Mouse (Mus musculus) ES-Bruce4 (cell line): Measurements from ENCODE around the gene Gm20538. TPM values are rescaled to one million over a fixed set of nuclear protein-coding genes. Genes with fewer than 3 reads are reported as not detected.

Source experiments
- H3K27ac ChIP-seq: 2 replicates; pipeline ENCODE4 v1.5.1; 2012; ENCODE audit warnings: low read length, inconsistent platforms; ENCODE audit not compliant: insufficient read depth
- H3K27me3 ChIP-seq: 2 replicates; pipeline ENCODE4 v1.6.1; 2012; ENCODE audit warnings: mild to moderate bottlenecking, low read length, inconsistent platforms; ENCODE audit not compliant: control insufficient read depth, poor library complexity, insufficient read depth, severe bottlenecking
- H3K36me3 ChIP-seq: 2 replicates; pipeline ENCODE4 v1.6.1; 2012; ENCODE audit warnings: inconsistent platforms, mild to moderate bottlenecking, low read length, moderate library complexity; ENCODE audit not compliant: control insufficient read depth, poor library complexity, insufficient read depth, severe bottlenecking
- H3K4me1 ChIP-seq: one replicate; pipeline ENCODE4 v1.8.1; 2011; ENCODE audit warnings: low read length; ENCODE audit not compliant: control insufficient read depth, insufficient read depth
- H3K4me3 ChIP-seq: 2 replicates; pipeline ENCODE4 v1.5.1; 2011; ENCODE audit warnings: low read depth, mild to moderate bottlenecking, low read length
- H3K9ac ChIP-seq: 2 replicates; pipeline ENCODE4 v1.6.1; 2012; ENCODE audit warnings: low read depth, mild to moderate bottlenecking, inconsistent platforms; ENCODE audit not compliant: poor library complexity, severe bottlenecking
- H3K9me3 ChIP-seq: replicated peaks from 2 replicates; pipeline ENCODE4 v1.6.1; 2012; ENCODE audit warnings: mild to moderate bottlenecking, low read length, inconsistent platforms; ENCODE audit not compliant: control insufficient read depth, poor library complexity, insufficient read depth, severe bottlenecking
- CTCF ChIP-seq: IDR thresholded peaks from one replicate; pipeline ENCODE4 v1.8.1; 2011; ENCODE audit warnings: low read depth, low read length
- EP300 ChIP-seq: IDR thresholded peaks from 2 replicates; pipeline ENCODE4 v1.6.1; 2011; ENCODE audit warnings: low read depth, low read length; ENCODE audit not compliant: insufficient read depth
- POLR2A ChIP-seq: IDR thresholded peaks from one replicate; pipeline ENCODE4 v1.8.1; 2011; ENCODE audit warnings: low read length; ENCODE audit not compliant: insufficient read depth
- polyA plus RNA-seq: library from polyadenylated mRNA; stranded (reverse); fragments of >200 nt; gene quantifications from 2 replicates; pipeline ENCODE4 v1.2.4, GENCODE M21; 2011; ENCODE audit warnings: low read depth; ENCODE audit not compliant: missing spikeins, insufficient read depth, insufficient read length

Gm20538 gene
- polyA plus RNA-seq, 1 experiment, result not detected

GRCm38 (mm10) chr19:44502741-44503140, 49.9 kb downstream of the Gm20538 start:
- TF ChIP-seq POLR2A (no peak), EP300 (no peak)

DNA sequence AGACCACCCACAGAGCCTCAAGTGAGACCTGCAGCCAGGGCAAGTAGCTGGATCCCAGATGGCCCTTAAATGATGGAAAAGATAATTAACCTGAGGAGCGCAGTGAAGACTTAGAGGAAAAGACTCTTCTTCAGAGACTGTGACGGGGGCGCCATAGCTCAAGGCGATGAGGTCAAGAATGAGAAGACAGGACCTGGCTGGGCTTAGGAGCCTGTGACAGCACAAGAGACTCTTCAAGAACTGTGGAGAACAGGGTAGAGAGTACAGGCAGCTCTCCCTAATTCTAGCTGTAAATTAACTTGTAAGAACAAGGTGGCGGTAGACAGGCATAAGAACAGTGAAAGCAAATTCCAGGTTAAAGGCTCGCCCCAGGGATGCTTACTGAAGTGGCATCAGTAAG, 50.7 kb downstream of the Gm20538 start:
- no peaks in the 10 kb centered on the region for H3K27me3 ChIP-seq
- H3K27ac ChIP-seq, result no peak overlapping the region
- no peak for TF ChIP-seq POLR2A
- no peak for TF ChIP-seq CTCF
- TF ChIP-seq EP300, result no peak
- no peaks in the 10 kb centered on the region for H3K9me3 ChIP-seq
- no peaks in the 10 kb centered on the region for H3K4me1 ChIP-seq
- no peak overlapping the region for H3K9ac ChIP-seq
- H3K4me3 ChIP-seq, result no peak overlapping the region
- H3K36me3 ChIP-seq, result no peaks in the 10 kb centered on the region

More at GRCm38 (mm10) chr19:44502741-44503140, 49.9 kb downstream of the Gm20538 start:
- Histone ChIP-seq H3K27me3 (no peaks in the 10 kb centered on the region), H3K36me3 (no peaks in the 10 kb centered on the region), H3K27ac (no peak overlapping the region), H3K4me1 (no peaks in the 10 kb centered on the region), H3K4me3 (no peak overlapping the region), H3K9me3 (no peaks in the 10 kb centered on the region), H3K9ac (no peak overlapping the region)

GRCm38 (mm10) chr19:44500240-44500639, 52.4 kb downstream of the Gm20538 start:
- H3K27ac ChIP-seq, result no peak overlapping the region
- no peaks in the 10 kb centered on the region for H3K27me3 ChIP-seq
- no peaks in the 10 kb centered on the region for H3K9me3 ChIP-seq
- H3K9ac ChIP-seq, result no peak overlapping the region
- no peak for TF ChIP-seq EP300
- TF ChIP-seq CTCF, result no peak
- no peak for TF ChIP-seq POLR2A
- H3K4me1 ChIP-seq, result no peaks in the 10 kb centered on the region
- H3K36me3 ChIP-seq, result no peaks in the 10 kb centered on the region
- no peak overlapping the region for H3K4me3 ChIP-seq

DNA sequence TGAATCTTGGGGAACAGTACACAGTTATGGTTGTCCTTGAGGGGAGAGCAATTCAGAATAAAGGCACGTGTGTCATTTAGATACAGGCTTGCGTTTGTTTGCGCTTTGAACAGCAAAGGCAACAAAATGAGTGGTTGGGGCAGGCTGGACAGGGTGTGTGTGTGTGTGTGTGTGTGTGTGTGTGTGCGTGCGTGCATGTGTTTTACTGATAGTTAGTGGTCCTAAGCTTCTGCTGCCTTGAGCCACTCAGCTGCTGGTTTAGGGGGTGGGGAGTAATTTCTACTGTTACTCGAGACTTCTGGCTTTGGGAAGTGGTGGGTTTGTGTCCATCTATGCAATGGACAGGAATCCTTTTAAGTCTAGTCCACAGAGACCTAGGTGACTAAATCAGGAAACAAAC, 53.7 kb downstream of the Gm20538 start:
- no peaks in the 10 kb centered on the region for H3K27me3 ChIP-seq
- no peaks in the 10 kb centered on the region for H3K9me3 ChIP-seq
- H3K36me3 ChIP-seq, result no peaks in the 10 kb centered on the region
- no peak overlapping the region for H3K9ac ChIP-seq
- H3K4me1 ChIP-seq, result no peaks in the 10 kb centered on the region
- TF ChIP-seq CTCF (no peak), EP300 (no peak), POLR2A (no peak)
- no peak overlapping the region for H3K27ac ChIP-seq
- no peak overlapping the region for H3K4me3 ChIP-seq

- Histone ChIP-seq H3K4me1 (no peaks in the 10 kb centered on the region), H3K27ac (no peak overlapping the region), H3K36me3 (no peaks in the 10 kb centered on the region), H3K27me3 (no peaks in the 10 kb centered on the region), H3K9me3 (no peaks in the 10 kb centered on the region), H3K9ac (no peak overlapping the region), H3K4me3 (no peak overlapping the region)
- TF ChIP-seq CTCF (no peak), EP300 (no peak), POLR2A (no peak)
Measured at GRCm38 (mm10) chr19:44496941-44497340, 55.7 kb downstream of the Gm20538 start.

- Histone ChIP-seq H3K4me3 (no peak overlapping the region), H3K27me3 (no peaks in the 10 kb centered on the region), H3K36me3 (no peaks in the 10 kb centered on the region), H3K9ac (no peak overlapping the region), H3K27ac (no peak overlapping the region), H3K4me1 (no peaks in the 10 kb centered on the region), H3K9me3 (no peaks in the 10 kb centered on the region)
- TF ChIP-seq CTCF (no peak), POLR2A (no peak), EP300 (no peak)
Measured at GRCm38 (mm10) chr19:44496511-44496910, 56.1 kb downstream of the Gm20538 start.

Other genes with a start within 250 kb of the Gm20538 start
- gene Scd4, start 219.7 kb downstream of the Gm20538 start, polyA plus RNA-seq, result 0.19 TPM in 1 of 2 replicates, not detected in the other
- 114 TPM in 2 replicates for gene Scd1, start 145.0 kb downstream of the Gm20538 start, polyA plus RNA-seq
- not detected in 2 replicates for gene Wnt8b, start 59.4 kb downstream of the Gm20538 start, polyA plus RNA-seq
- gene Sec31b, start 7.0 kb downstream of the Gm20538 start, polyA plus RNA-seq, result 1.8 and 2.1 TPM in 2 replicates
- gene Ndufb8, start 2.6 kb upstream of the Gm20538 start, polyA plus RNA-seq, result 181 and 191 TPM in 2 replicates
- gene Hif1an, start 10.0 kb upstream of the Gm20538 start, polyA plus RNA-seq, result 26.7 and 29.6 TPM in 2 replicates
- gene Pax2, start 203.2 kb upstream of the Gm20538 start, polyA plus RNA-seq, result not detected in 2 replicates